Mouse (Mus musculus) ES-Bruce4 (cell line): ENCODE data around the gene Hivep2.

Experiments
- CTCF ChIP-seq: IDR thresholded peaks from one replicate; pipeline ENCODE4 v1.8.1; 2011; ENCODE audit warnings: low read depth, low read length
- POLR2A ChIP-seq: IDR thresholded peaks from one replicate; pipeline ENCODE4 v1.8.1; 2011; ENCODE audit warnings: low read length; ENCODE audit not compliant: insufficient read depth

DNA sequence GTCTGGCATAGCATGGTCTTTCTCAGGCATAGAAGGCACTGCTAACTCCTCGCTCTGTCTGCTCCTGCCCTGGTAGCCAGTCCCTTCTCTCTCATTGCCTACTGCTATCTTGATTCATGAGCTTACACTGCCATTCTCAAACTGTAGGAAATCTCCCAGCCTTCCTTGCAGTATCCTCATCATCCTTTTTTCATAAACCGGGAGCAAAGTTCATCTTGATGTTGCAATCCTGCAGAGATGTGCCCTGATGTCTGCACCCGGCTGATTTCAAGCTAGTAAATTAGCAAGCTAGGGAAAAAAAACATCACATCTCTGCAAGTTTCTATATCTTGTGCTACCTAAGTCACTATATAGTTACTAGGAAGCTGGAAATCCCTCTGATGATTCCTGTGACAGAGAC lies 179.0 kb downstream of the Hivep2 start:
- TF ChIP-seq CTCF: no peak
- TF ChIP-seq POLR2A: no peak
